8 mouse cellular contexts compared by ENCODE assay signal in the genomic region with DNA sequence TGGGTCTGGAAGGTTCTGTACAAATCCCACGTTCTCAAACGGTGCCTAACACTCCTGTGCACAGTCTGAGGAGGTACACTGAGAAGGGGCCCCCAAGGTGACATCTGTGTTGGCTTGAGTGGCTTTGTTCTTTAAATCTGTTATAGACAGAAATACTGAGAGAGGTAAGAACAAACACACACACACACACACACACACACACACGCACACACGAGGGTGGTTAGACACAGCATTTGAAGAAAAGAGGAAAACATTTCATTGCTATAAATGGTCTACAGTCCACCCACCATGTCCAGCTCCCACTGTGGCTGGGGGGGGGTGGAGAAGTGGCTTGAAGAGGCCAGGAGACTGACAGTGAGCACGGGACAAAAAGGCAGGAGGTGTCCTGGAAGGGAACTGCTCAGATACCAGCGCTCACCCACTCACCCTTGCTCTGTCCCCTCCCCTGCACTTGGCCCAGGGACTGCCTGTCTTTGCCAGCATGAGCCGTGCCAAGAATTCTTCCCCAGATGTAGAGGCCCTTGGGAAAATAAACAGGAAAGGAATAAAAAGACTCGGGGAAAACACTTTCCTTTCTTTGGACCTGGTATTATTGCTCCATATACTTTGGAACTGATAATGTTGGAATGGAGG. TPM values are rescaled to one million over a fixed set of nuclear protein-coding genes. Genes with fewer than 3 reads are reported as not detected.
DNase-seq lines count a peak whose midpoint lies in the region; ATAC-seq and TF ChIP-seq lines count a peak whose summit lies in the region.

No protein-coding gene starts in this region.

- no peaks in the 10 kb centered on the region for H3K9me3 ChIP-seq in midbrain, embryonic 14.5 days (ENCODE audit: control insufficient read depth, low read length)
- H3K9me3 ChIP-seq in midbrain, embryonic 10.5 days (replicated peaks): no peaks in the 10 kb centered on the region
- no peaks in the 10 kb centered on the region for H3K9me3 ChIP-seq in embryonic facial prominence, embryonic 14.5 days (ENCODE audit: control insufficient read depth, low read length)
- H3K9me3 ChIP-seq in heart, postnatal 0 days (replicated peaks; ENCODE audit: control insufficient read depth, low read length): no peaks in the 10 kb centered on the region

- TF ChIP-seq CTCF in heart, postnatal 0 days (IDR thresholded peaks at IDR 0.05; ENCODE audit: low read depth): no peak
- TF ChIP-seq CTCF in left cerebral cortex, adult 2 months (IDR thresholded peaks at IDR 0.05): no peak

- H3K36me3 ChIP-seq in midbrain, embryonic 14.5 days (ENCODE audit: control insufficient read depth, insufficient read depth, low read length): no peaks in the 10 kb centered on the region
- no peaks in the 10 kb centered on the region for H3K36me3 ChIP-seq in midbrain, embryonic 10.5 days
- no peaks in the 10 kb centered on the region for H3K36me3 ChIP-seq in embryonic facial prominence, embryonic 14.5 days (ENCODE audit: control insufficient read depth, insufficient read depth, low read length)
- H3K36me3 ChIP-seq in heart, postnatal 0 days (replicated peaks; ENCODE audit: control insufficient read depth, insufficient read depth, low read length): no peaks in the 10 kb centered on the region

- 69% methylated on average over 8 of the region's 8 CpGs for WGBS in midbrain, embryonic 14.5 days
- WGBS in midbrain, embryonic 10.5 days: 74% methylated on average over 8 of the region's 8 CpGs
- 54% methylated on average over 8 of the region's 8 CpGs for WGBS in embryonic facial prominence, embryonic 14.5 days
- WGBS in heart, postnatal 0 days: 19% methylated on average over 8 of the region's 8 CpGs

- H3K27me3 ChIP-seq in midbrain, embryonic 14.5 days (ENCODE audit: control insufficient read depth, insufficient read depth, low read length): no peaks in the 10 kb centered on the region
- H3K27me3 ChIP-seq in midbrain, embryonic 10.5 days (ENCODE audit: low read depth, poor library complexity, severe bottlenecking): peaks cover 33% of the 10 kb centered on the region
- H3K27me3 ChIP-seq in embryonic facial prominence, embryonic 14.5 days (replicated peaks; ENCODE audit: control insufficient read depth, insufficient read depth, low read length): no peaks in the 10 kb centered on the region
- H3K27me3 ChIP-seq in heart, postnatal 0 days (ENCODE audit: control insufficient read depth, insufficient read depth, low read length): no peaks in the 10 kb centered on the region

- no peak overlapping the region for H3K27ac ChIP-seq in midbrain, embryonic 14.5 days (replicated peaks; ENCODE audit: low read depth, low read length)
- no peak overlapping the region; the same call in 1 of the 2 replicates for H3K27ac ChIP-seq in midbrain, embryonic 10.5 days (replicated peaks)
- no peak overlapping the region for H3K27ac ChIP-seq in embryonic facial prominence, embryonic 14.5 days (replicated peaks; ENCODE audit: low read depth, low read length)
- H3K27ac ChIP-seq in heart, postnatal 0 days (ENCODE audit: low read depth): peak overlapping the region; percentile 80
- H3K27ac ChIP-seq in left cerebral cortex, adult 2 months: no peak overlapping the region

- ATAC-seq in midbrain, embryonic 14.5 days (ENCODE audit: low FRiP score, low TSS enrichment): no peak; the same call in 1 of the 2 replicates
- peak; percentile 49; the same call in 1 of the 2 replicates for ATAC-seq in embryonic facial prominence, embryonic 14.5 days (ENCODE audit: low read depth)
- peak; percentile 86 for ATAC-seq in heart, postnatal 0 days (ENCODE audit: insufficient read depth, low read depth)
- ATAC-seq in megakaryocyte-erythroid progenitor cell, adult 5-6 weeks (replicated peaks; ENCODE audit: low FRiP score, low TSS enrichment, poor library complexity, severe bottlenecking): no peak

- H3K4me2 ChIP-seq in midbrain, embryonic 14.5 days (ENCODE audit: low read length): no peak overlapping the region
- H3K4me2 ChIP-seq in embryonic facial prominence, embryonic 14.5 days (ENCODE audit: low read depth, low read length): no peak overlapping the region
- peak overlapping the region; percentile 31; the same call in 1 of the 2 replicates for H3K4me2 ChIP-seq in heart, postnatal 0 days (ENCODE audit: low read depth, low read length)

- no peak overlapping the region for H3K4me3 ChIP-seq in midbrain, embryonic 14.5 days (replicated peaks; ENCODE audit: low read depth, low read length)
- H3K4me3 ChIP-seq in midbrain, embryonic 10.5 days: no peak overlapping the region
- H3K4me3 ChIP-seq in embryonic facial prominence, embryonic 14.5 days (ENCODE audit: low read depth, low read length): no peak overlapping the region
- H3K4me3 ChIP-seq in heart, postnatal 0 days (ENCODE audit: low read depth, low read length): no peak overlapping the region
- no peak overlapping the region for H3K4me3 ChIP-seq in left cerebral cortex, adult 2 months

- 0 out of 2 replicates have a peak, but pooled peaks cover 6% of the 10 kb centered on the region for H3K4me1 ChIP-seq in midbrain, embryonic 14.5 days (ENCODE audit: control insufficient read depth, insufficient read depth, low read length)
- peaks cover 24% of the 10 kb centered on the region for H3K4me1 ChIP-seq in midbrain, embryonic 10.5 days
- H3K4me1 ChIP-seq in embryonic facial prominence, embryonic 14.5 days (ENCODE audit: control insufficient read depth, insufficient read depth, low read length): peaks cover 36% of the 10 kb centered on the region
- H3K4me1 ChIP-seq in heart, postnatal 0 days (ENCODE audit: control insufficient read depth, insufficient read depth): peaks cover 26% of the 10 kb centered on the region

- DNase-seq in midbrain, embryonic 14.5 days: peak; percentile 35
- no peak for DNase-seq in midbrain, embryonic 10.5 days (ENCODE audit: low spot score)
- peak; percentile 73 for DNase-seq in embryonic facial prominence, embryonic 14.5 days (ENCODE audit: low spot score)
- DNase-seq in heart, postnatal 0 days (ENCODE audit: low spot score): peak; percentile 87
- peak; percentile 63 to 65 for DNase-seq in left cerebral cortex, adult 2 months (ENCODE audit: extremely low spot score in 1 of 2, low spot score in 2 of 2)
- DNase-seq in right cerebral cortex, postnatal 14 days: peak; percentile 43
- no peak for DNase-seq in cerebellum, adult 9-11 months

- peak; percentile 90; the same call in 1 of the 2 replicates for TF ChIP-seq EP300 in heart, postnatal 0 days (IDR thresholded peaks at IDR 0.05; ENCODE audit: low read depth)

- intact Hi-C loops in left cerebral cortex, adult 2 months (cut with DNase I): loop anchor here (10.0 kb wide), 1 partner anchor 419 kb away; a partner anchor contains a TSS

- no peak overlapping the region for H3K9ac ChIP-seq in midbrain, embryonic 14.5 days (replicated peaks; ENCODE audit: low read length)
- no peak overlapping the region for H3K9ac ChIP-seq in embryonic facial prominence, embryonic 14.5 days (ENCODE audit: low read depth, low read length)
- H3K9ac ChIP-seq in heart, postnatal 0 days (replicated peaks; ENCODE audit: low read depth, low read length): peak overlapping the region; percentile 27; the same call in 1 of the 2 replicates

RNA-seq across cellular contexts. Expression of a gene that starts 5.4 kb away (rescaled TPM):
- 7.1 and 8.7 TPM in 2 replicates for polyA plus RNA-seq in midbrain, embryonic 14.5 days (2014; fragmentation: Nextera tagmentation; extraction: Ambion mirVana)
- polyA plus RNA-seq in midbrain, embryonic 10.5 days (2016; fragmentation: Nextera tagmentation; extraction: Ambion mirVana): 0.31 and 0.67 TPM in 2 replicates
- polyA plus RNA-seq in embryonic facial prominence, embryonic 14.5 days (2014; fragmentation: Nextera tagmentation; extraction: Ambion mirVana): 13.2 and 13.9 TPM in 2 replicates
- 5.4 and 6.1 TPM in 2 replicates for total RNA-seq in heart, postnatal 0 days (2014; rRNA removed; ENCODE audit: low replicate concordance)
- 6.2 and 6.5 TPM in 2 replicates for polyA plus RNA-seq in heart, postnatal 0 days (2015; fragmentation: Nextera tagmentation; extraction: Ambion mirVana)
- 10 to 100 TPM; 10.8 to 11.6 TPM for total RNA-seq in left cerebral cortex, adult 2 months (2021)
- 0.20 TPM in 1 of 2 replicates, not detected in the other for total RNA-seq in megakaryocyte-erythroid progenitor cell, adult 5-6 weeks (2014; fragmentation: Nextera tagmentation)
- not detected in 2 replicates for total RNA-seq in megakaryocyte-erythroid progenitor cell, adult 5-6 weeks (2017)

RNA-seq across cellular contexts. Expression of a gene that starts 8.0 kb away (rescaled TPM):
- 3.5 and 4.5 TPM in 2 replicates for polyA plus RNA-seq in midbrain, embryonic 14.5 days (2014; fragmentation: Nextera tagmentation; extraction: Ambion mirVana)
- 0.86 and 1.7 TPM in 2 replicates for polyA plus RNA-seq in midbrain, embryonic 10.5 days (2016; fragmentation: Nextera tagmentation; extraction: Ambion mirVana)
- 0.82 and 1.3 TPM in 2 replicates for polyA plus RNA-seq in embryonic facial prominence, embryonic 14.5 days (2014; fragmentation: Nextera tagmentation; extraction: Ambion mirVana)
- 3.2 TPM in 1 of 2 replicates, not detected in the other for total RNA-seq in heart, postnatal 0 days (2014; rRNA removed; ENCODE audit: low replicate concordance)
- polyA plus RNA-seq in heart, postnatal 0 days (2015; fragmentation: Nextera tagmentation; extraction: Ambion mirVana): 0.07 and 0.11 TPM in 2 replicates
- 1 to 10 TPM in 1 of 2 experiments, under 1 TPM in 1; 0.81 to 1.2 TPM for total RNA-seq in left cerebral cortex, adult 2 months (2021)
- not detected in 2 replicates for total RNA-seq in megakaryocyte-erythroid progenitor cell, adult 5-6 weeks (2014; fragmentation: Nextera tagmentation)
- 2.0 TPM in 1 of 2 replicates, not detected in the other for total RNA-seq in megakaryocyte-erythroid progenitor cell, adult 5-6 weeks (2017)

Comparison
In these comparisons a context has a peak if more than half of its experiments do, and no peak if none do; other contexts are left out.
1. DNase-seq: peak in midbrain, embryonic 14.5 days (single experiment), embryonic facial prominence, embryonic 14.5 days (single experiment), heart, postnatal 0 days (single experiment), left cerebral cortex, adult 2 months (2 of 2) and right cerebral cortex, postnatal 14 days (single experiment); none in midbrain, embryonic 10.5 days (single experiment) and cerebellum, adult 9-11 months (single experiment).
2. ATAC-seq: peak in embryonic facial prominence, embryonic 14.5 days (single experiment) and heart, postnatal 0 days (single experiment); none in midbrain, embryonic 14.5 days (single experiment) and megakaryocyte-erythroid progenitor cell, adult 5-6 weeks (single experiment).